Mouse (Mus musculus) G1E (cell line): ENCODE data around the gene Trpc3. TPM values are rescaled to one million over a fixed set of nuclear protein-coding genes. Genes with fewer than 3 reads are reported as not detected.

Source experiments
- ATAC-seq: 2 replicates; pipeline ENCODE4 v1.8.0; 2016; ENCODE audit warnings: mild to moderate bottlenecking; ENCODE audit not compliant: insufficient number of reproducible peaks, poor library complexity, low FRiP score, severe bottlenecking; ENCODE audit errors: extremely low read depth
- DNase-seq: peaks from one replicate; pipeline ENCODE4 v3.0.0; 2012; ENCODE audit warnings: low spot score
- H3K27me3 ChIP-seq: 2 replicates; pipeline ENCODE4 v1.6.1; 2012; ENCODE audit warnings: mild to moderate bottlenecking, low read length, inconsistent platforms; ENCODE audit not compliant: insufficient read depth
- H3K36me3 ChIP-seq: replicated peaks from 2 replicates; pipeline ENCODE3; 2012; ENCODE audit warnings: mild to moderate bottlenecking, inconsistent platforms
- H3K4me1 ChIP-seq: 2 replicates; pipeline ENCODE4 v1.6.1; 2012; ENCODE audit warnings: low read depth, low read length, inconsistent platforms, mixed read lengths; ENCODE audit not compliant: insufficient read depth
- H3K4me3 ChIP-seq: 2 replicates; pipeline ENCODE4 v1.5.1; 2012; ENCODE audit warnings: low read depth, mild to moderate bottlenecking, inconsistent platforms, low read length, moderate library complexity, mixed read lengths
- H3K9me3 ChIP-seq: replicated peaks from 2 replicates; pipeline ENCODE4 v1.6.1; 2012; ENCODE audit warnings: inconsistent platforms
- CTCF ChIP-seq: IDR thresholded peaks from 2 replicates; pipeline ENCODE4 v1.5.1; 2012; ENCODE audit warnings: low read depth, low read length, inconsistent platforms, mixed read lengths
- GATA1 ChIP-seq: IDR thresholded peaks from 2 replicates; pipeline ENCODE4 v1.6.1; 2012; ENCODE audit warnings: borderline replicate concordance, low read length, inconsistent platforms, mixed read lengths
- GATA2 ChIP-seq: IDR thresholded peaks from 2 replicates; pipeline ENCODE4 v1.6.1; 2012; ENCODE audit warnings: low read depth, low read length, inconsistent platforms, borderline replicate concordance
- POLR2AphosphoS5 ChIP-seq: IDR thresholded peaks from 2 replicates; pipeline ENCODE4 v1.6.1; 2012; ENCODE audit warnings: low read depth, low read length, inconsistent platforms; ENCODE audit not compliant: insufficient replicate concordance
- TAL1 ChIP-seq: conservative IDR thresholded peaks from 2 replicates; pipeline ENCODE4 v1.6.1; 2012; ENCODE audit warnings: low read depth, low read length, inconsistent platforms, mixed read lengths
- polyA plus RNA-seq: library from polyadenylated mRNA; stranded (reverse); fragments of >175 nt; gene quantifications from 2 replicates; pipeline ENCODE4 v1.2.3, GENCODE M21; 2012
- total RNA-seq, 2 experiments: library from RNA; stranded (forward) in 1 of 2; stranded (reverse) in 1 of 2; fragments of 200-1000 nt in 1 of 2; fragments of >200 nt in 1 of 2; fragmentation: Nextera tagmentation in 1 of 2; gene quantifications; 2 replicates each; pipeline ENCODE4 v1.2.3; 2014 to 2017

Gene Trpc3
- not detected in 2 replicates for total RNA-seq (2014; fragmentation: Nextera tagmentation)
- total RNA-seq (2017), result 0.06 and 0.11 TPM in 2 replicates
- not detected in 2 replicates for polyA plus RNA-seq

DNA sequence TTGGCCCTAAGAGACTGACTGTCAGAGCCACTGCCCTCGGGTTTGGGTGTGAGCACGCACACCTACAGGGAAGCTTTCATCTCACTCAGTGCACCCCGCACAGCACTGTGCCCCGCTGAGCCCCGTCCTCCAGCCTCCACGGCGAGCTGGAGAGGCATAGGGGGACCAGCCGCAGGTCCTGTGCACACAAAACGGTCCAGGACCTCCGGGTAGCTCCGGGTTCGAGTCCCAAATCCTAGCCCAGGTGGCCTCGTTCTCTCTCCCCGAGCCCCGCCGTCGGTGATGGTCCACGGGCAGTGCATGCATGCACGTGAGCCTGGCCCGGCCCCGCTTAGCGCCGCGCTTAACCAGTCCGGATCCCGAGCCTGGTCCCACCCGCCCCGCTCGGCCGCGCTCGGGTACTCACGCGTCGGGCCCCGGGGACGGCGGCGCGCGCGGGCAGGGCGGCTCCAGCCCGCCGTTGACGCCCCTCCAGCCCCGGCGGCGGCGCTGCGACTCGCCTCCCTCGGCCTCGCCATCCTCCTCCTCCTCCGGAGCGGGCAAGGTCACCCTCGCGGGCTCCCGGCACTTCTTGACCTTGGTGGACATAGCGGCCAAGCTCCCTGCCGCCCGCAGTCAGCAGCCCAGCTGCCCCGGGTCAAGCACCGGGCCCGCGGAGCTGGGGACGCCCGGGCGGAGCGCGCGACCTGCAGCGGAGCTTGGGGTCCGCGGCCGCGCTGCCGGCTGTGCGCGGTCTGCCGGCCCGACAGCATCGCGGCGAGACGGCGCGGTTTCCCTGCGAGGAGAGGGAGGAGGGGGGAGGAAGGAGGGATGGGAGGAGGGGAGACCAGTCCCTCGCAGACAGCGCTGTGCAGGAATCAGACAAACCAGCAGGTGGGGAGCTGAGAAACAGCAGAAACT lies at the start of gene Trpc3:
Gene Trpc3 (minus strand): TSS at position 776 of the 900 bp plus-strand sequence.
- H3K4me1 ChIP-seq, result no peaks in the 10 kb centered on the region
- ATAC-seq (no peak), DNase-seq (no peak)
- TF ChIP-seq CTCF, result no peak
- TF ChIP-seq GATA2, result no peak
- no peak for TF ChIP-seq TAL1
- no peak for TF ChIP-seq POLR2AphosphoS5
- no peak for TF ChIP-seq GATA1
- no peaks in the 10 kb centered on the region for H3K9me3 ChIP-seq
- H3K27me3 ChIP-seq, result no peaks in the 10 kb centered on the region
- no peaks in the 10 kb centered on the region for H3K36me3 ChIP-seq
- no peak within 1 kb of the TSS for H3K4me3 ChIP-seq

- H3K4me3 ChIP-seq, result no peak overlapping the region
- H3K9me3 ChIP-seq, result no peaks in the 10 kb centered on the region
- no peak for DNase-seq
- H3K27me3 ChIP-seq, result peaks cover 5% of the 10 kb centered on the region; the same call in 1 of the 2 replicates
- H3K36me3 ChIP-seq, result no peaks in the 10 kb centered on the region
- ATAC-seq, result no peak
- TF ChIP-seq GATA2 (no peak), CTCF (no peak), TAL1 (no peak), GATA1 (no peak), POLR2AphosphoS5 (no peak)
- no peaks in the 10 kb centered on the region for H3K4me1 ChIP-seq
Observed at GRCm38 (mm10) chr3:36738071-36738470, 48.1 kb upstream of the Trpc3 start.

- TF ChIP-seq CTCF (no peak), TAL1 (no peak), POLR2AphosphoS5 (no peak), GATA1 (no peak), GATA2 (no peak)
- peaks cover 2% of the 10 kb centered on the region for H3K27me3 ChIP-seq
- H3K36me3 ChIP-seq, result no peaks in the 10 kb centered on the region
- ATAC-seq, result no peak
- H3K4me1 ChIP-seq, result no peaks in the 10 kb centered on the region
- no peaks in the 10 kb centered on the region for H3K9me3 ChIP-seq
- H3K4me3 ChIP-seq, result no peak overlapping the region
- DNase-seq, result no peak
Observed at GRCm38 (mm10) chr3:36733075-36733474, 43.1 kb upstream of the Trpc3 start.

GRCm38 (mm10) chr3:36726545-36726944 lies 36.6 kb upstream of the Trpc3 start:
- Histone ChIP-seq H3K4me1 (no peaks in the 10 kb centered on the region), H3K36me3 (no peaks in the 10 kb centered on the region), H3K4me3 (no peak overlapping the region), H3K27me3 (no peaks in the 10 kb centered on the region; the same call in 1 of the 2 replicates), H3K9me3 (no peaks in the 10 kb centered on the region)
- no peak for ATAC-seq
- TF ChIP-seq GATA2 (no peak), POLR2AphosphoS5 (no peak), GATA1 (no peak), TAL1 (no peak), CTCF (no peak)
- no peak for DNase-seq

DNA sequence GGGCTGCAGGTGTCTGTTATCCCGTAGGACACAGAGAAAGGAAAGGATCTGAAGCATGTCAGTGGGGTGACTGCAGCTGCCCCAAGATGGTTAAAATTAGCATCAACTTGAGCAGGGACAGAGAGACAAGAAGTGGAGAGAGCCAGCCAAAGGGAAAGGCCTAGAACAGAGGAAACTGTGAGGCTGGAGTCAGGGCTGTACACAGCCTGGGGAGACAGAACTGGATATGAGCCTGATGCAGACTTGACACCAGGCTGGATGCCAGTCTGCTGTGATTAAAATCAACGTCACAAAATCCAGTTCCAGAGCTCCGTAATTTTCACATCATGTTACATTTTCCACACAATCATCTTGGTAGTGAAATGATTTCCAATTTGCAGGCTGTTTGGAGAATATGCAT lies 31.9 kb upstream of the Trpc3 start:
- peaks cover 3% of the 10 kb centered on the region; the same call in 1 of the 2 replicates for H3K27me3 ChIP-seq
- no peak for ATAC-seq
- no peaks in the 10 kb centered on the region for H3K36me3 ChIP-seq
- no peak overlapping the region for H3K4me3 ChIP-seq
- no peak for DNase-seq
- H3K9me3 ChIP-seq, result no peaks in the 10 kb centered on the region
- TF ChIP-seq POLR2AphosphoS5 (no peak), GATA2 (no peak), TAL1 (no peak), CTCF (no peak), GATA1 (no peak)
- no peaks in the 10 kb centered on the region for H3K4me1 ChIP-seq

DNA sequence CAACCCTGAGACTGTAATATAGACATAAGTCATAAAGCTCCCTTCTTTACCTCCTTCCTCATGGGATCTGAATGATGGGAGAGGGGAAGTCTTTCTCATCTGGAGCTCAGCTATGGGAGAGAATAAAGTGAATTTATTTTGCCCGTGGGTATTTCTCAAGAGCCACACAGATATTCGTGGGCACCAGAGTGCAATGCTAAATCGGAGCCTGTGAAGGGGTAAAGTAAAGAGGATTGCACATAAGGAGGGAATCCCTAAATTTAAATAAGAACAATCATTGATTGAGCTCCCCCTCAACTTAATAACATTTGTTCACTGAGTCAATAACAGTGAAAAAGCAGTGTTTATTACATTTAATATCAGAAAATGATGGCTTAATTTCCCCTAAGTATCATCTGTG lies 19.6 kb upstream of the Trpc3 start:
- Histone ChIP-seq H3K4me3 (no peak overlapping the region), H3K27me3 (no peaks in the 10 kb centered on the region), H3K9me3 (no peaks in the 10 kb centered on the region), H3K36me3 (no peaks in the 10 kb centered on the region), H3K4me1 (no peaks in the 10 kb centered on the region)
- TF ChIP-seq GATA1 (no peak), TAL1 (no peak), POLR2AphosphoS5 (no peak), GATA2 (no peak), CTCF (no peak)
- DNase-seq (no peak), ATAC-seq (no peak)
